Mouse (Mus musculus): ENCODE measurements around the gene Smad9.

Gene Smad9

GRCm38 (mm10) chr3:54809111-54809510 lies 53.7 kb downstream of the Smad9 start:
- no peak for DNase-seq (ENCODE audit: low spot score)

- no peak for DNase-seq (ENCODE audit: low spot score)
Observed at GRCm38 (mm10) chr3:54811616-54812015, 56.2 kb downstream of the Smad9 start.

- DNase-seq (ENCODE audit: low spot score), result no peak
Observed at GRCm38 (mm10) chr3:54813418-54813988, 58.1 kb downstream of the Smad9 start.

GRCm38 (mm10) chr3:54814622-54815021 lies 59.2 kb downstream of the Smad9 start:
- no peak for DNase-seq (ENCODE audit: low spot score)

- DNase-seq (ENCODE audit: low spot score), result peak; percentile 87
Observed at GRCm38 (mm10) chr3:54815292-54815691, 59.9 kb downstream of the Smad9 start.

GRCm38 (mm10) chr3:54822526-54822925 lies 67.1 kb downstream of the Smad9 start:
- no peak for DNase-seq (ENCODE audit: low spot score)

GRCm38 (mm10) chr3:54832491-54832890 lies 77.1 kb downstream of the Smad9 start:
- no peak for DNase-seq (ENCODE audit: low spot score)

- DNase-seq (ENCODE audit: low spot score), result no peak
Observed at GRCm38 (mm10) chr3:54835421-54835820, 80.0 kb downstream of the Smad9 start.
